Mouse (Mus musculus): Measurements from ENCODE around the gene Fut1. TPM values are rescaled to one million over a fixed set of nuclear protein-coding genes. Genes with fewer than 3 reads are reported as not detected.

The Fut1 gene
- total RNA-seq, 2 experiments from 2014 or later, result not detected

- no peak overlapping the region; the same call in 1 of the 2 replicates for H3K4me3 ChIP-seq
- H3K27ac ChIP-seq, result peak overlapping the region; percentile 59
- no peak for DNase-seq
- intact Hi-C loops (cut with DNase I), result no loop called here
- TF ChIP-seq CTCF (IDR thresholded peaks at IDR 0.05), result no peak
These were observed 18.9 kb downstream of the Fut1 start for GRCm38 (mm10) chr7:45635711-45636688.

GRCm38 (mm10) chr7:45637710-45638109, 20.6 kb downstream of the Fut1 start:
- intact Hi-C loops (cut with DNase I), result no loop called here
- no peak for DNase-seq
- TF ChIP-seq CTCF (IDR thresholded peaks at IDR 0.05), result no peak
- peak overlapping the region; percentile 90 for H3K27ac ChIP-seq
- peak overlapping the region; percentile 63 for H3K4me3 ChIP-seq

GRCm38 (mm10) chr7:45638623-45639401, 21.7 kb downstream of the Fut1 start:
- intact Hi-C loops (cut with DNase I), result no loop called here
- Histone ChIP-seq H3K27ac (peak overlapping the region; percentile 90), H3K4me3 (peak overlapping the region; percentile 63)
- TF ChIP-seq CTCF (IDR thresholded peaks at IDR 0.05), result no peak
- DNase-seq, result peak; percentile 98

- no peak for TF ChIP-seq CTCF (IDR thresholded peaks at IDR 0.05)
- intact Hi-C loops (cut with DNase I), result no loop called here
- Histone ChIP-seq H3K4me3 (peak within 1 kb of the TSS; percentile 73), H3K27ac (peak within 1 kb of the TSS; percentile 90)
- peak; percentile 94 for DNase-seq
These were observed 22.5 kb downstream of the Fut1 start, which contains the start of gene Mamstr for GRCm38 (mm10) chr7:45639561-45640027. Mamstr (plus strand) TSS chr7:45639977.

GRCm38 (mm10) chr7:45640191-45640957, 23.3 kb downstream of the Fut1 start:
- peak; percentile 78 for DNase-seq
- intact Hi-C loops (cut with DNase I), result no loop called here
- Histone ChIP-seq H3K4me3 (peak overlapping the region; percentile 73), H3K27ac (peak overlapping the region; percentile 90)
- no peak for TF ChIP-seq CTCF (IDR thresholded peaks at IDR 0.05)

- DNase-seq, result peak; percentile 89
- peak overlapping the region; percentile 73 for H3K4me3 ChIP-seq
- TF ChIP-seq CTCF (IDR thresholded peaks at IDR 0.05), result no peak
- intact Hi-C loops (cut with DNase I), result loop anchor here (2.0 kb wide), 1 partner anchor 41 kb away; no protein-coding TSS in a partner anchor
- H3K27ac ChIP-seq, result peak overlapping the region; percentile 90
These were observed 24.4 kb downstream of the Fut1 start for GRCm38 (mm10) chr7:45641391-45642040.

- H3K27ac ChIP-seq, result peak overlapping the region; percentile 90
- no peak for TF ChIP-seq CTCF (IDR thresholded peaks at IDR 0.05)
- H3K4me3 ChIP-seq, result peak overlapping the region; percentile 73
- intact Hi-C loops (cut with DNase I), result loop anchor here (2.0 kb wide), 1 partner anchor 41 kb away; no protein-coding TSS in a partner anchor
- peak; percentile 59 for DNase-seq
These were observed 25.0 kb downstream of the Fut1 start for GRCm38 (mm10) chr7:45642083-45642482.

GRCm38 (mm10) chr7:45642503-45643255, 25.6 kb downstream of the Fut1 start:
- intact Hi-C loops (cut with DNase I), result loop anchor here (2.0 kb wide), 1 partner anchor 40 kb away; no protein-coding TSS in a partner anchor
- H3K27ac ChIP-seq, result peak overlapping the region; percentile 90

GRCm38 (mm10) chr7:45643441-45644178, 26.5 kb downstream of the Fut1 start:
- Histone ChIP-seq H3K4me3 (peak overlapping the region; percentile 73), H3K27ac (peak overlapping the region; percentile 90)
- TF ChIP-seq CTCF (IDR thresholded peaks at IDR 0.05), result no peak
- DNase-seq, result peak; percentile 97
- intact Hi-C loops (cut with DNase I), result loop anchor here (2.0 kb wide), 1 partner anchor 39 kb away; no protein-coding TSS in a partner anchor

More at GRCm38 (mm10) chr7:45642503-45643255, 25.6 kb downstream of the Fut1 start:
- peak overlapping the region; percentile 73 for H3K4me3 ChIP-seq
- DNase-seq, result no peak
- TF ChIP-seq CTCF (IDR thresholded peaks at IDR 0.05), result no peak

DNA sequence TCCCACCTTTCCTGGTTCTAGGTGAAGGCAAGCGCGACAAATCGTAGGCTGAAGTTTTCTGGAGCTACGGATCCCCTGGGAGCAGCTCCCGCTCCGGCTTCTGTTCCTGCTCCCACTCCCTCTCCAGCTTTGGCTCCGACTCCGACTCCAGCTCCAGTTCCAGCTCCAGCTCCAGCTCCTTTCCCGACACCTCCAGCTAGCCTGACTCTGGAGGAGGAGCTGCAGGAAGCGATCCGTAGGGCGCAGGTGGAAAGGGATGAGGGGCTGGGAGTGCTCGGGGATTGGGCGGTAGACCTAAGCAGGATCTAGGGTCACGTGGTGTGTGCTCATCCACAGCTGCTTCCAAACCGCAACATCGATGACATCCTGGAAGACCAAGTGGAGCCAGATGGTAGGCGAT, 27.1 kb downstream of the Fut1 start:
- Histone ChIP-seq H3K27ac (peak overlapping the region; percentile 90), H3K4me3 (peak overlapping the region; percentile 73)
- intact Hi-C loops (cut with DNase I), result no loop called here
- no peak for TF ChIP-seq CTCF (IDR thresholded peaks at IDR 0.05)
- peak; percentile 64 for DNase-seq
